Mouse (Mus musculus): ENCODE results near the gene Dtx2. TPM values are rescaled to one million over a fixed set of nuclear protein-coding genes. Genes with fewer than 3 reads are reported as not detected.

Gene Dtx2
- total and polyA plus RNA-seq, 3 experiments = 11.9 to 17.2 TPM; not detected in 1

DNA sequence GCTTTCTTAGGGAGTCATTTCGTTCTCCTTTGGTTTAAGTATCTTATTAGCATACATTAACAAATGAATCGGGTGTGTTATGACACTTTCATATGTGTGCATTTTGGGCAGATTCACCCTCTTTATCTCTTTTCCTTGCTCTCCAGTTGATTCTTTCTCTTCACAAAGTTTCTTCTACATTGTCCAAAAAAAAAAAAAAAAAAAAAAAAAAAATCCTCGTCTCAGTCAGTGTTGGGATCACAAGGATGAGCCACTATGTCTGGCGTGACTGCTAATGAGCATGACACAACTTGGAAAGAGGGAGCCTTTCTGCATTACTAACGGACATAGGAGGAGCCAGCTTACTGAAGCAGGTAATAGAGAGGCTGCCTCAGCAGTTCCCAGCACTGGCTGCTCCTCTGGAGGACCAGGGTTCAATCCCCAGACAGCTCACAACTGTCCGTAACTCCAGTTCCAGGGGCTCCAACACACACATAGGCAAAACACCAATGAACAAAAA, 10.0 kb upstream of the Dtx2 start:
- no peak for TF ChIP-seq TBP (IDR thresholded peaks at IDR 0.05; ENCODE audit: low read depth, low read length)
- no peak for TF ChIP-seq RCOR1 (IDR thresholded peaks at IDR 0.05; ENCODE audit: low read depth, low read length)
- no peak for TF ChIP-seq ETS1 (IDR thresholded peaks at IDR 0.05; ENCODE audit: low read depth, low read length)
- TF ChIP-seq RAD21 (IDR thresholded peaks at IDR 0.05; ENCODE audit: low read depth, low read length) = no peak
- no peak for TF ChIP-seq MXI1 (IDR thresholded peaks at IDR 0.05; ENCODE audit: low read depth, low read length)
- TF ChIP-seq MAFK (IDR thresholded peaks at IDR 0.05; ENCODE audit: borderline replicate concordance, low read depth, low read length) = no peak
- TF ChIP-seq MAZ (IDR thresholded peaks at IDR 0.05; ENCODE audit: low read depth, low read length) = no peak
- TF ChIP-seq NRF1 (IDR thresholded peaks at IDR 0.05; ENCODE audit: insufficient read depth, low read depth, low read length, poor library complexity, severe bottlenecking) = no peak
- TF ChIP-seq BHLHE40 (IDR thresholded peaks at IDR 0.05; ENCODE audit: borderline replicate concordance, low read depth, low read length) = no peak
- Histone ChIP-seq H3K9ac (ENCODE audit: control insufficient read depth, low read depth, low read length, poor library complexity, severe bottlenecking) (no peak overlapping the region), H3K9me3 (replicated peaks; ENCODE audit: insufficient read depth, low read length) (no peaks in the 10 kb centered on the region)

DNA sequence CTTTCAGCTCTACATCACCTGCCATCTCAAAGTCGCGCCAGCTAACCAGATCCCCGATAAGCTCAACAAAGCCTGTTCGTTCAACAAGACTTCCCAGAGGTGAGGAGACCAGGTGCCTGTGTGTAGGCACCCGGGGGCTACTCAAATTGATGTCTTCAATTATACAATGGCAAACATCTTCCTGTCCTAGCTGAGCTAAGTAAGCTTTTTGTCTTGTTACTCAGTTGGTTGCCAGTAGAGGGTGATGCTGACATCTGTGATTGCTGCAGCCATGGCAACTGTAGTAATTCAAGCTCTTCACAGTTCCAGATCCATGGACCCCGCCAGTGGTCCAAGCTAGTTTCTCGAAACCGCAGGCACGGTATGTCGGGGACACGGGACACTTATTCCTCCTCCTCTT, 7.4 kb upstream of the Dtx2 start:
- TF ChIP-seq MYB (IDR thresholded peaks at IDR 0.05; ENCODE audit: low read depth, low read length) (no peak), CTCF (IDR thresholded peaks at IDR 0.05 in 2 of 3, conservative IDR thresholded peaks at IDR 0.05 in 1 of 3; ENCODE audit: control insufficient read depth in 1 of 3, insufficient read depth in 1 of 3, low read depth in 2 of 3, low read length in 3 of 3, poor library complexity in 1 of 3, severe bottlenecking in 1 of 3) (peak in 1 of 3 experiments; percentile 22; a peak in 1 of 6 replicates), USF2 (IDR thresholded peaks at IDR 0.05; ENCODE audit: borderline replicate concordance in 1 of 2, insufficient read depth in 1 of 2, low read depth in 1 of 2, low read length in 2 of 2) (no peak), MAX (IDR thresholded peaks at IDR 0.05; ENCODE audit: low read length) (no peak), ZC3H11A (IDR thresholded peaks at IDR 0.05; ENCODE audit: low read depth, low read length) (no peak)

More for the DNA sequence above, 10.0 kb upstream of the Dtx2 start:
- no peaks in the 10 kb centered on the region for H3K27me3 ChIP-seq (ENCODE audit: control insufficient read depth in 1 of 2, insufficient read depth in 2 of 2, low read length in 2 of 2)
- DNase-seq (ENCODE audit: low read depth, low spot score) = no peak
- no peak overlapping the region for H3K4me3 ChIP-seq (ENCODE audit: control insufficient read depth in 1 of 2, insufficient read depth in 1 of 2, low read depth in 2 of 2, low read length in 2 of 2)
- no peaks in the 10 kb centered on the region for H3K4me1 ChIP-seq (ENCODE audit: control insufficient read depth in 1 of 2, insufficient read depth in 2 of 2, low read length in 2 of 2)
- H3K36me3 ChIP-seq (ENCODE audit: control insufficient read depth in 1 of 2, insufficient read depth in 2 of 2, low read length in 2 of 2) = no peaks in the 10 kb centered on the region
- no peak overlapping the region for H3K27ac ChIP-seq (ENCODE audit: control insufficient read depth, low read depth, low read length)
- no peaks in the 10 kb centered on the region for H3K79me2 ChIP-seq (ENCODE audit: control insufficient read depth, insufficient read depth, low read length, poor library complexity)

More for the DNA sequence above, 7.4 kb upstream of the Dtx2 start:
- Histone ChIP-seq H3K4me3 (ENCODE audit: control insufficient read depth in 1 of 2, insufficient read depth in 1 of 2, low read depth in 2 of 2, low read length in 2 of 2) (no peak overlapping the region), H3K79me2 (ENCODE audit: control insufficient read depth, insufficient read depth, low read length, poor library complexity) (no peaks in the 10 kb centered on the region), H3K9ac (ENCODE audit: control insufficient read depth, low read depth, low read length, poor library complexity, severe bottlenecking) (no peak overlapping the region), H3K4me1 (ENCODE audit: control insufficient read depth in 1 of 2, insufficient read depth in 2 of 2, low read length in 2 of 2) (peaks cover 0 to 7% of the 10 kb centered on the region in 2 experiments; a peak in 2 of 4 replicates), H3K36me3 (ENCODE audit: control insufficient read depth in 1 of 2, insufficient read depth in 2 of 2, low read length in 2 of 2) (peaks cover 0 to 5% of the 10 kb centered on the region in 2 experiments; a peak in 2 of 4 replicates), H3K27ac (ENCODE audit: control insufficient read depth, low read depth, low read length) (no peak overlapping the region), H3K9me3 (replicated peaks; ENCODE audit: insufficient read depth, low read length) (no peaks in the 10 kb centered on the region), H3K27me3 (ENCODE audit: control insufficient read depth in 1 of 2, insufficient read depth in 2 of 2, low read length in 2 of 2) (no peaks in the 10 kb centered on the region)
- peak; percentile 30 for DNase-seq (ENCODE audit: low read depth, low spot score)

All from MEL (cell line).